Mouse (Mus musculus): Measurements from ENCODE around the gene Il13ra1. TPM values are rescaled to one million over a fixed set of nuclear protein-coding genes. Genes with fewer than 3 reads are reported as not detected.

Il13ra1 gene
- polyA plus RNA-seq, 1 experiment from 2014 or later, result 24.9 TPM

- H3K27me3 ChIP-seq (replicated peaks), result no peaks in the 10 kb centered on the region
- no peaks in the 10 kb centered on the region for H3K4me1 ChIP-seq (replicated peaks)
- H3K9ac ChIP-seq, result no peak overlapping the region
- no peak overlapping the region for H3K4me2 ChIP-seq (replicated peaks)
- no peak overlapping the region for H3K27ac ChIP-seq
- ATAC-seq, result no peak
- no peak overlapping the region for H3K4me3 ChIP-seq (replicated peaks)
- H3K9me3 ChIP-seq, result no peaks in the 10 kb centered on the region
- WGBS, result 73% methylated on average over 3 of the region's 3 CpGs
- H3K36me3 ChIP-seq, result no peaks in the 10 kb centered on the region
Measured at GRCm38 (mm10) chrX:36211216-36211615, 99.3 kb downstream of the Il13ra1 start.

Other genes starting within 250 kb of the Il13ra1 start
- 10.5 and 11.8 TPM in 2 replicates for gene Dock11, start 223.3 kb upstream of the Il13ra1 start, polyA plus RNA-seq (2015; fragmentation: Nextera tagmentation; extraction: Ambion mirVana)
- gene Zcchc12, start 83.8 kb downstream of the Il13ra1 start, polyA plus RNA-seq (2015; fragmentation: Nextera tagmentation; extraction: Ambion mirVana), result 18.6 and 19.6 TPM in 2 replicates
- 0.65 and 1.00 TPM in 2 replicates for gene Lonrf3, start 216.2 kb downstream of the Il13ra1 start, polyA plus RNA-seq (2015; fragmentation: Nextera tagmentation; extraction: Ambion mirVana)